Comparison of ENCODE assay signal across 8 mouse cellular contexts in genomic region chr19:53902739-53903487, GRCm38 (mm10). TPM values are rescaled to one million over a fixed set of nuclear protein-coding genes. Genes with fewer than 3 reads are reported as not detected.
DNase-seq lines count a peak whose midpoint lies in the region; ATAC-seq and TF ChIP-seq lines count a peak whose summit lies in the region.

No protein-coding gene starts in this region.

- no peaks in the 10 kb centered on the region for H3K36me3 ChIP-seq in hindbrain, postnatal 0 days (ENCODE audit: insufficient read depth, low read length)

- ATAC-seq in hindbrain, postnatal 0 days: peak; percentile 99
- peak; percentile 86 for ATAC-seq in megakaryocyte, adult 5-6 weeks (ENCODE audit: poor library complexity, severe bottlenecking)

- TF ChIP-seq CTCF in hindbrain, postnatal 0 days (IDR thresholded peaks at IDR 0.05; ENCODE audit: low read depth): no peak
- TF ChIP-seq CTCF in left cerebral cortex, adult 2 months (IDR thresholded peaks at IDR 0.05): no peak

- H3K27ac ChIP-seq in hindbrain, postnatal 0 days: peak overlapping the region; percentile 94
- H3K27ac ChIP-seq in left cerebral cortex, adult 2 months: peak overlapping the region; percentile 96

- H3K27me3 ChIP-seq in hindbrain, postnatal 0 days (ENCODE audit: insufficient read depth, low read length): no peaks in the 10 kb centered on the region

- H3K9ac ChIP-seq in hindbrain, postnatal 0 days (replicated peaks; ENCODE audit: low read length): peak overlapping the region; percentile 93

- peak overlapping the region; percentile 96 for H3K4me3 ChIP-seq in hindbrain, postnatal 0 days (ENCODE audit: low read length)
- H3K4me3 ChIP-seq in left cerebral cortex, adult 2 months: peak overlapping the region; percentile 96

- WGBS in hindbrain, postnatal 0 days: 1% methylated on average over 59 of the region's 61 CpGs

- peaks cover 7% of the 10 kb centered on the region for H3K4me1 ChIP-seq in hindbrain, postnatal 0 days (ENCODE audit: insufficient read depth, low read length)

- intact Hi-C loops in left cerebral cortex, adult 2 months (cut with DNase I): loop anchor here (5.0 kb wide), 4 partner anchors 39 to 301 kb away; partner anchors contain the start of genes Bbip1, Shoc2 and Smc3

- peak overlapping the region; percentile 68 for H3K4me2 ChIP-seq in hindbrain, postnatal 0 days (ENCODE audit: low read depth, low read length)

- no peaks in the 10 kb centered on the region for H3K9me3 ChIP-seq in hindbrain, postnatal 0 days (ENCODE audit: low read length)

- DNase-seq in T-cell, adult 2 months (ENCODE audit: low spot score): peak; percentile 97
- peak; percentile 92 to 96 for DNase-seq in cerebellum, postnatal 36 days
- DNase-seq in gastrocnemius, adult 18-20 months (ENCODE audit: low spot score): peak; percentile 94
- peak; percentile 99 for DNase-seq in hindbrain, postnatal 0 days (ENCODE audit: low spot score)
- peak; percentile 93 to 96 for DNase-seq in left cerebral cortex, adult 2 months (ENCODE audit: extremely low spot score in 1 of 2, low spot score in 2 of 2)
- peak; percentile 94 for DNase-seq in right cerebral cortex, adult 2 months (ENCODE audit: low spot score in 2 of 2)
- peak; percentile 96 for DNase-seq in urinary bladder, postnatal 14 days (ENCODE audit: low spot score)

RNA-seq across cellular contexts. Expression of gene Pdcd4, which starts 10.9 kb away (rescaled TPM):
- 10 to 100 TPM; 16.4 to 16.5 TPM for total RNA-seq in gastrocnemius, adult 18-20 months (2021)
- 10.0 and 13.1 TPM in 2 replicates for total RNA-seq in hindbrain, postnatal 0 days (2014; rRNA removed)
- 83.9 and 90.8 TPM in 2 replicates for polyA plus RNA-seq in hindbrain, postnatal 0 days (2015; fragmentation: Nextera tagmentation; extraction: Ambion mirVana)
- total RNA-seq in left cerebral cortex, adult 2 months (2021): 100 to 1,000 TPM; 102 to 114 TPM
- total RNA-seq in megakaryocyte, adult 5-6 weeks (2015): 60.2 and 73.4 TPM in 2 replicates
- total RNA-seq in megakaryocyte, adult 5-6 weeks (2017): 79.2 and 85.9 TPM in 2 replicates

RNA-seq across cellular contexts. Expression of gene Shoc2, which starts 41.2 kb away (rescaled TPM):
- total RNA-seq in gastrocnemius, adult 18-20 months (2021): 10 to 100 TPM; 21.9 to 26.0 TPM
- total RNA-seq in hindbrain, postnatal 0 days (2014; rRNA removed): 66.1 and 69.8 TPM in 2 replicates
- 44.0 and 47.7 TPM in 2 replicates for polyA plus RNA-seq in hindbrain, postnatal 0 days (2015; fragmentation: Nextera tagmentation; extraction: Ambion mirVana)
- total RNA-seq in left cerebral cortex, adult 2 months (2021): 10 to 100 TPM; 54.5 to 55.6 TPM
- total RNA-seq in megakaryocyte, adult 5-6 weeks (2015): 67.1 and 67.3 TPM in 2 replicates
- total RNA-seq in megakaryocyte, adult 5-6 weeks (2017): 67.6 and 70.3 TPM in 2 replicates

RNA-seq across cellular contexts. Expression of gene Bbip1, which starts 41.5 kb away (rescaled TPM):
- 10 to 100 TPM; 39.2 to 40.7 TPM for total RNA-seq in gastrocnemius, adult 18-20 months (2021)
- total RNA-seq in hindbrain, postnatal 0 days (2014; rRNA removed): 43.6 and 53.7 TPM in 2 replicates
- polyA plus RNA-seq in hindbrain, postnatal 0 days (2015; fragmentation: Nextera tagmentation; extraction: Ambion mirVana): 146 and 166 TPM in 2 replicates
- 10 to 100 TPM; 55.1 to 57.7 TPM for total RNA-seq in left cerebral cortex, adult 2 months (2021)
- total RNA-seq in megakaryocyte, adult 5-6 weeks (2015): 154 and 163 TPM in 2 replicates
- 77.1 and 79.1 TPM in 2 replicates for total RNA-seq in megakaryocyte, adult 5-6 weeks (2017)

Comparison
In these comparisons a context has a peak if more than half of its experiments do, and no peak if none do; other contexts are left out.
1. Peak in every context shown above with its lines: DNase-seq, ATAC-seq, H3K4me3 ChIP-seq and H3K27ac ChIP-seq.